Mouse (Mus musculus) WW6 (cell line): ENCODE results near the gene Ltbp4.

Experiments used
- DNase-seq: peaks from one replicate; pipeline ENCODE4 v3.0.0-alpha.2; 2013; ENCODE audit warnings: low read depth, low spot score

Ltbp4 gene

GRCm38 (mm10) chr7:27355745-27356240 is 18.3 kb upstream of the Ltbp4 start, which contains the start of gene Shkbp1:
TSS of gene Shkbp1 (minus strand) at chr7:27356019.
- no peak for DNase-seq

GRCm38 (mm10) chr7:27355261-27355660 is 17.8 kb upstream of the Ltbp4 start:
- no peak for DNase-seq

- no peak for DNase-seq
Observed at GRCm38 (mm10) chr7:27354783-27355182, 17.3 kb upstream of the Ltbp4 start.

GRCm38 (mm10) chr7:27354144-27354543 is 16.7 kb upstream of the Ltbp4 start:
- no peak for DNase-seq

- DNase-seq = no peak
Observed at GRCm38 (mm10) chr7:27345444-27345843, 8.0 kb upstream of the Ltbp4 start.

- DNase-seq = no peak
Observed at GRCm38 (mm10) chr7:27342595-27342994, 5.1 kb upstream of the Ltbp4 start.

GRCm38 (mm10) chr7:27339519-27339918 is 2.0 kb upstream of the Ltbp4 start:
- no peak for DNase-seq

- no peak for DNase-seq
Observed at GRCm38 (mm10) chr7:27339114-27339513, 1.6 kb upstream of the Ltbp4 start.

- DNase-seq = no peak
Observed at GRCm38 (mm10) chr7:27335928-27336823, 1.3 kb downstream of the Ltbp4 start.

- DNase-seq = no peak
Observed at GRCm38 (mm10) chr7:27335011-27335720, 2.3 kb downstream of the Ltbp4 start.

GRCm38 (mm10) chr7:27334405-27334911 is 3.0 kb downstream of the Ltbp4 start:
- no peak for DNase-seq

- no peak for DNase-seq
Observed at GRCm38 (mm10) chr7:27333316-27333941, 4.1 kb downstream of the Ltbp4 start.

GRCm38 (mm10) chr7:27332353-27333199 is 4.9 kb downstream of the Ltbp4 start:
- DNase-seq = no peak

GRCm38 (mm10) chr7:27331854-27332253 is 5.6 kb downstream of the Ltbp4 start:
- DNase-seq = no peak

GRCm38 (mm10) chr7:27331541-27331851 is 6.0 kb downstream of the Ltbp4 start:
- DNase-seq = no peak

- peak; percentile 99 for DNase-seq
Observed at GRCm38 (mm10) chr7:27330709-27331540, 6.6 kb downstream of the Ltbp4 start.

GRCm38 (mm10) chr7:27329981-27330380 is 7.5 kb downstream of the Ltbp4 start:
- no peak for DNase-seq

- no peak for DNase-seq
Observed at GRCm38 (mm10) chr7:27329326-27329947, 8.1 kb downstream of the Ltbp4 start.

- no peak for DNase-seq
Observed at GRCm38 (mm10) chr7:27328648-27329047, 8.8 kb downstream of the Ltbp4 start.

GRCm38 (mm10) chr7:27328161-27328560 is 9.3 kb downstream of the Ltbp4 start:
- no peak for DNase-seq
